Mouse (Mus musculus): ENCODE results near the gene Fam24b. TPM values are rescaled to one million over a fixed set of nuclear protein-coding genes. Genes with fewer than 3 reads are reported as not detected.
A peak's percentile ranks its signal among the peaks of the same experiment; 100 is the strongest.

The Fam24b gene
- polyA plus RNA-seq (2014; fragmentation: Nextera tagmentation; extraction: Ambion mirVana) = not detected in 2 replicates

GRCm38 (mm10) chr7:131329416-131329815 lies at the start of gene Fam24b:
Gene Fam24b, minus strand, starts transcription at chr7:131329516.
- Histone ChIP-seq H3K9me3 (replicated peaks; ENCODE audit: control insufficient read depth, low read length) (no peaks in the 10 kb centered on the region), H3K4me1 (ENCODE audit: control insufficient read depth, insufficient read depth, low read length) (no peaks in the 10 kb centered on the region), H3K27me3 (ENCODE audit: control insufficient read depth, insufficient read depth, low read length) (no peaks in the 10 kb centered on the region), H3K4me3 (ENCODE audit: low read depth, low read length) (no peak within 1 kb of the TSS), H3K9ac (ENCODE audit: low read depth, low read length) (no peak within 1 kb of the TSS), H3K4me2 (no peak within 1 kb of the TSS), H3K36me3 (ENCODE audit: control insufficient read depth, insufficient read depth, low read length) (no peaks in the 10 kb centered on the region), H3K27ac (ENCODE audit: low read depth, low read length) (no peak within 1 kb of the TSS)
- whole genome bisulfite sequencing (ENCODE audit: insufficient replicate concordance) = 81% methylated on average over 5 of the region's 5 CpGs
- no peak for ATAC-seq (replicated peaks; ENCODE audit: insufficient number of reproducible peaks, low FRiP score, low TSS enrichment)

- H3K4me1 ChIP-seq (ENCODE audit: control insufficient read depth, insufficient read depth, low read length) = peaks cover 5% of the 10 kb centered on the region
- H3K9me3 ChIP-seq (replicated peaks; ENCODE audit: control insufficient read depth, low read length) = no peaks in the 10 kb centered on the region
- no peaks in the 10 kb centered on the region for H3K36me3 ChIP-seq (ENCODE audit: control insufficient read depth, insufficient read depth, low read length)
- H3K4me2 ChIP-seq = peak overlapping the region; percentile 82
- H3K9ac ChIP-seq (ENCODE audit: low read depth, low read length) = peak overlapping the region; percentile 96
- no peaks in the 10 kb centered on the region for H3K27me3 ChIP-seq (ENCODE audit: control insufficient read depth, insufficient read depth, low read length)
- peak overlapping the region; percentile 98 for H3K27ac ChIP-seq (ENCODE audit: low read depth, low read length)
- ATAC-seq (replicated peaks; ENCODE audit: insufficient number of reproducible peaks, low FRiP score, low TSS enrichment) = no peak
- H3K4me3 ChIP-seq (ENCODE audit: low read depth, low read length) = peak overlapping the region; percentile 82
- 65% methylated on average over 9 of the region's 9 CpGs for WGBS (ENCODE audit: insufficient replicate concordance)
Observed at GRCm38 (mm10) chr7:131371880-131372651, 42.8 kb upstream of the Fam24b start.

GRCm38 (mm10) chr7:131371470-131371860 lies 42.1 kb upstream of the Fam24b start:
- Histone ChIP-seq H3K27ac (ENCODE audit: low read depth, low read length) (peak overlapping the region; percentile 98), H3K36me3 (ENCODE audit: control insufficient read depth, insufficient read depth, low read length) (no peaks in the 10 kb centered on the region), H3K9ac (ENCODE audit: low read depth, low read length) (peak overlapping the region; percentile 96), H3K4me1 (ENCODE audit: control insufficient read depth, insufficient read depth, low read length) (peaks cover 5% of the 10 kb centered on the region), H3K4me2 (peak overlapping the region; percentile 82), H3K4me3 (ENCODE audit: low read depth, low read length) (peak overlapping the region; percentile 82), H3K27me3 (ENCODE audit: control insufficient read depth, insufficient read depth, low read length) (no peaks in the 10 kb centered on the region), H3K9me3 (replicated peaks; ENCODE audit: control insufficient read depth, low read length) (no peaks in the 10 kb centered on the region)
- 8% methylated on average over 9 of the region's 9 CpGs for WGBS (ENCODE audit: insufficient replicate concordance)
- ATAC-seq (replicated peaks; ENCODE audit: insufficient number of reproducible peaks, low FRiP score, low TSS enrichment) = peak; percentile 67

GRCm38 (mm10) chr7:131370648-131371469 lies 41.5 kb upstream of the Fam24b start, which contains the start of gene Pstk:
Gene Pstk, plus strand, starts transcription at chr7:131371141.
- Histone ChIP-seq H3K4me2 (peak within 1 kb of the TSS; percentile 82), H3K36me3 (ENCODE audit: control insufficient read depth, insufficient read depth, low read length) (no peaks in the 10 kb centered on the region), H3K4me3 (ENCODE audit: low read depth, low read length) (peak within 1 kb of the TSS; percentile 82), H3K4me1 (ENCODE audit: control insufficient read depth, insufficient read depth, low read length) (peaks cover 5% of the 10 kb centered on the region), H3K27me3 (ENCODE audit: control insufficient read depth, insufficient read depth, low read length) (no peaks in the 10 kb centered on the region), H3K9me3 (replicated peaks; ENCODE audit: control insufficient read depth, low read length) (no peaks in the 10 kb centered on the region), H3K27ac (ENCODE audit: low read depth, low read length) (peak within 1 kb of the TSS; percentile 98), H3K9ac (ENCODE audit: low read depth, low read length) (peak within 1 kb of the TSS; percentile 96)
- WGBS (ENCODE audit: insufficient replicate concordance) = 4% methylated on average over 45 of the region's 47 CpGs
- peak; percentile 92 for ATAC-seq (replicated peaks; ENCODE audit: insufficient number of reproducible peaks, low FRiP score, low TSS enrichment)

GRCm38 (mm10) chr7:131364131-131364530 lies 34.8 kb upstream of the Fam24b start:
- no peaks in the 10 kb centered on the region for H3K27me3 ChIP-seq (ENCODE audit: control insufficient read depth, insufficient read depth, low read length)
- H3K9ac ChIP-seq (ENCODE audit: low read depth, low read length) = no peak overlapping the region
- no peaks in the 10 kb centered on the region for H3K36me3 ChIP-seq (ENCODE audit: control insufficient read depth, insufficient read depth, low read length)
- H3K4me1 ChIP-seq (ENCODE audit: control insufficient read depth, insufficient read depth, low read length) = peaks cover 5% of the 10 kb centered on the region
- ATAC-seq (replicated peaks; ENCODE audit: insufficient number of reproducible peaks, low FRiP score, low TSS enrichment) = no peak
- H3K4me2 ChIP-seq = no peak overlapping the region
- no peak overlapping the region for H3K27ac ChIP-seq (ENCODE audit: low read depth, low read length)
- H3K4me3 ChIP-seq (ENCODE audit: low read depth, low read length) = no peak overlapping the region
- H3K9me3 ChIP-seq (replicated peaks; ENCODE audit: control insufficient read depth, low read length) = no peaks in the 10 kb centered on the region
- WGBS (ENCODE audit: insufficient replicate concordance) = 81% methylated on average over 8 of the region's 8 CpGs

GRCm38 (mm10) chr7:131362615-131363300 lies 33.4 kb upstream of the Fam24b start, which contains the start of gene 2310057M21Rik:
Gene 2310057M21Rik, minus strand, starts transcription at chr7:131362759.
- Histone ChIP-seq H3K27me3 (ENCODE audit: control insufficient read depth, insufficient read depth, low read length) (no peaks in the 10 kb centered on the region), H3K4me1 (ENCODE audit: control insufficient read depth, insufficient read depth, low read length) (peaks cover 5% of the 10 kb centered on the region), H3K27ac (ENCODE audit: low read depth, low read length) (peak within 1 kb of the TSS; percentile 96), H3K9me3 (replicated peaks; ENCODE audit: control insufficient read depth, low read length) (no peaks in the 10 kb centered on the region), H3K9ac (ENCODE audit: low read depth, low read length) (peak within 1 kb of the TSS; percentile 98), H3K36me3 (ENCODE audit: control insufficient read depth, insufficient read depth, low read length) (peaks cover 4% of the 10 kb centered on the region; the same call in 1 of the 2 replicates), H3K4me3 (ENCODE audit: low read depth, low read length) (peak within 1 kb of the TSS; percentile 73), H3K4me2 (peak within 1 kb of the TSS; percentile 67)
- ATAC-seq (replicated peaks; ENCODE audit: insufficient number of reproducible peaks, low FRiP score, low TSS enrichment) = peak; percentile 93
- under 1% methylated on average over 55 of the region's 55 CpGs for WGBS (ENCODE audit: insufficient replicate concordance)

GRCm38 (mm10) chr7:131362269-131362614 lies 32.9 kb upstream of the Fam24b start:
- Histone ChIP-seq H3K9me3 (replicated peaks; ENCODE audit: control insufficient read depth, low read length) (no peaks in the 10 kb centered on the region), H3K4me1 (ENCODE audit: control insufficient read depth, insufficient read depth, low read length) (peaks cover 5% of the 10 kb centered on the region), H3K36me3 (ENCODE audit: control insufficient read depth, insufficient read depth, low read length) (peaks cover 5% of the 10 kb centered on the region; the same call in 1 of the 2 replicates), H3K27ac (ENCODE audit: low read depth, low read length) (peak overlapping the region; percentile 96), H3K9ac (ENCODE audit: low read depth, low read length) (peak overlapping the region; percentile 98), H3K4me3 (ENCODE audit: low read depth, low read length) (peak overlapping the region; percentile 73), H3K27me3 (ENCODE audit: control insufficient read depth, insufficient read depth, low read length) (no peaks in the 10 kb centered on the region), H3K4me2 (peak overlapping the region; percentile 67)
- ATAC-seq (replicated peaks; ENCODE audit: insufficient number of reproducible peaks, low FRiP score, low TSS enrichment) = peak; percentile 73
- WGBS (ENCODE audit: insufficient replicate concordance) = under 1% methylated on average over 35 of the region's 35 CpGs

- H3K36me3 ChIP-seq (ENCODE audit: control insufficient read depth, insufficient read depth, low read length) = peaks cover 17% of the 10 kb centered on the region
- H3K4me3 ChIP-seq (ENCODE audit: low read depth, low read length) = no peak overlapping the region
Observed at GRCm38 (mm10) chr7:131356105-131356504, 26.8 kb upstream of the Fam24b start.

More at GRCm38 (mm10) chr7:131356105-131356504, 26.8 kb upstream of the Fam24b start:
- H3K9me3 ChIP-seq (replicated peaks; ENCODE audit: control insufficient read depth, low read length) = no peaks in the 10 kb centered on the region
- H3K27me3 ChIP-seq (ENCODE audit: control insufficient read depth, insufficient read depth, low read length) = no peaks in the 10 kb centered on the region
- no peak for ATAC-seq (replicated peaks; ENCODE audit: insufficient number of reproducible peaks, low FRiP score, low TSS enrichment)
- H3K4me2 ChIP-seq = no peak overlapping the region
- H3K27ac ChIP-seq (ENCODE audit: low read depth, low read length) = no peak overlapping the region
- H3K4me1 ChIP-seq (ENCODE audit: control insufficient read depth, insufficient read depth, low read length) = no peaks in the 10 kb centered on the region
- 95% methylated on average over 13 of the region's 13 CpGs for WGBS (ENCODE audit: insufficient replicate concordance)
- H3K9ac ChIP-seq (ENCODE audit: low read depth, low read length) = no peak overlapping the region

Data from heart, embryonic 11.5 days (tissue).